Mouse (Mus musculus) CD4-positive helper T cell, adult 2 months (primary cell): Measurements from ENCODE around the gene Ebf1.
"Not testable (repeated sequence)": the region's sequence is repeated elsewhere in the genome, so short reads cannot be mapped to it uniquely, and the experiment has no call there.

ENCODE experiments used
- DNase-seq: peaks from one replicate; pipeline ENCODE4 v3.0.0-alpha.2; 2012; ENCODE audit warnings: low read depth, missing footprints, low spot score

Ebf1 gene

DNA sequence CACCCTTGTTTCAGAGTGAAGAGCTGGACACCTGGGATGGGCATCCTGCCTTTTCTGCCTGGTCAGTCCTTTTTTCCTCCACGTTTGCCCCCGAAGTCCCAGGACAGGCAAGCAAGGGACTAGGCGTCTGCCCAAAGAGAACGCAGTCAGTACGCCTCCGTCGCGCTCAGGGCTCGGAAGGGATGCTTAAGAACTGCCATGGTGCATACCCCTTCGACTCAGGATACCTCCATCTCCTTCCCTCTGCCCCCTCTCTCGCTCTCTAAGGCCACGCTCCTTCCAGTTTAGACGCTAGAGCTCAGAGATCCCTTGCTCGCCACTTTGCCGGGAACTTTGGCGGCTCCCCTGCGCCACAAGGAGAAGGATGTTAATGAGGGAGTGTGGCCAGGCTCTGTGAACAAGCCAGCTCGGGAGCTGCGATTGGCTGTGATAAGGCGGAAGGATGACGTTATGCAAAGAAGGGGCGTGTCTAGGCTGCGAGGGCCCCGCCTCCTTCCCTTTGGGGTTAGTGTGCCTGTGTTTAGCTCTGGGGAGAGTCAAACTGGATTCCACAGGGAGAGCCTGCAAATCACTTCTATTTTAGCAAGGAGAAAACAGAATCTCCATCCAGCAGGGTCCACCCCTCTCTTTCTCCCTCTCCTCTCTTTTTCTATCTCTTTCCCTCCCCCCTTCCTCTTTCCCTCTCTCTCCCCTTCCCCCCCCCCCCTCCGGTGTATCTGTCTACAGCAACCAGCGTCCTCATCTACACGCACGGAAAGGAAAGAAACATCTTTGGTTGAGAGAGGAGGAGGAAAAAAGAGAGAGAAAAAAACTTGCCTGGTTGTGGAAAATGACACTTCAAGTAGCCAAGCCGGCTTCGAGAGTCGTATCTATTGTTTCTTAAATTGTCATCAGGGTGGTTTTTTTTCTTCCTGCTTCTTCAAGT, at the start of gene Ebf1:
TSS of gene Ebf1 (plus strand) at position 530 of the 925 bp plus-strand sequence.
- peak; percentile 65 for DNase-seq

DNA sequence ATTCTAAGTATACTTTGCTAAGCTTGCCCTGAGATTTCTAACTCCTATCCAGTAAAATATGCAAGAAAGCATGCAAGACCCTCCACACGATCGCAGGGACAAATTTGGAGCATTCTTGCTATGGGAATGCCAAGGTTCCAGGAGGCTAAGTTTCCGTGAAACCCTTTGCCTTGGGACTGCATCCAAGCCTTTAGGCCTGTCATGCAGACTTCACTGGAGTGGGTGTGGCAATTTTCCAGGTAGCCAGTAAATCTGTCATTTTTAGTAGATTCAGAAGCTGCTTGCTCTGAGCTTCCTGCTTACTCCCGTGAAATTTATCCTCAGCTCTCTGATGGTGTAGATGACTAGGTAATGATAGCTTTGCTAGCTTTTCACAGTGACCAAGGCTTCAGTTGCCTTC, 46.8 kb upstream of the Ebf1 start:
- DNase-seq, result not testable (repeated sequence)

DNA sequence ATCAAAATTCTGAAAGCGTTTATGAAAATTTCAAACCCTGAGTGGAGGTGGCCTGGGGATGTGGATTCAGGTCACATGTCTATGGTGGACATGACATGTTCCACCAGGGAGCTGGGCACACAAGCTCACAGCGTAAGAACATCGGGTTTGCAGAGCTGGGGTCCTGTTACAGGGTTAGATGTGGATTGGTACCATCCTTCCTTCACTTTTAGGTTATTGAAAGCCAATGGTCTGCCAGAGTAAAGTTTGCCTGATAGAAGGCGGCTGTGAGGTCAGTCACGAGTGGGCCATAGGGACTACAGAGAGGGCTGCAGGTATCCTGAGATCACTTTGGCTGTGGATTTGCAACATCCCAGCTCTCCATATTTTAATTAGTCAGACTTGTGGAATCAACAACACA, 44.3 kb upstream of the Ebf1 start:
- no peak for DNase-seq

DNA sequence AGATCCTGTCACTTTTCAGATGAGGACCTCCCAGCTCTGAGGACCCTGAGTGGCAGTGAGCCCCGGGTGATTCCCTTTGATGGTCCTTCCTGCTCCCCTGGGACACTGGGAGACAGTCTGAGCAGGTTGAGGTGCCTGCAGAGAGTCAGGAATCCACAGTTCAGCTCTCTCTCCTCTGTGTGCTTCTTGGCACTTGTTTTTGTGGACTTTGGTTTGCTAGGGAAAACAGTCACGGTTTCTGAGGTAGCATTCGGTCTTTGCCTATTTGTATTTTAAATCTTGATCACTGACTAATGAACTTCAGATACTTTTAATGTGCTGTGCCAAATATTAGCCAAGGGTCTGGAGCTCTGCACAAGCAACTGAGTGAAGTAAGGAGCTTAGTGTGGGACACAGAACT, 43.7 kb upstream of the Ebf1 start:
- DNase-seq, result no peak

DNA sequence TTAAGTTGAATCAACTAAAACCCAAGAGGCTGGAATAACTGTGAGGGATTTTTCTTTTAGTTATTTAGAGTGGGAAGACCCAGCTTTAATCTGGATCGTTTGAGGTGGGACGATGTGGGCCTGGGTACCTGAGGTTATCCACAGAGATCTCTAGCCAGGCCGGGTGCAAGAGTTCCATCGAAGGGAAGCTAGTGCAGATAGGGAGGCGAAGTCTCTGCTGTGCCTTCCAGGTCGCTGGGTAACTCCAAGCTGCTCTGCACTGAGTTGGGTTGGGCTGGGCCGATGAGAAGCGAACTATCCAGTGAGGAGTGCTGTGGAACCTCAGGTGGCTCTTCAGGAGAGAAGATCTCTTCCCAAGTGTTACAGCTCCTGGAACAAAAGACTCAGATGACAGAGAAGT, 42.7 kb upstream of the Ebf1 start:
- DNase-seq, result no peak

DNA sequence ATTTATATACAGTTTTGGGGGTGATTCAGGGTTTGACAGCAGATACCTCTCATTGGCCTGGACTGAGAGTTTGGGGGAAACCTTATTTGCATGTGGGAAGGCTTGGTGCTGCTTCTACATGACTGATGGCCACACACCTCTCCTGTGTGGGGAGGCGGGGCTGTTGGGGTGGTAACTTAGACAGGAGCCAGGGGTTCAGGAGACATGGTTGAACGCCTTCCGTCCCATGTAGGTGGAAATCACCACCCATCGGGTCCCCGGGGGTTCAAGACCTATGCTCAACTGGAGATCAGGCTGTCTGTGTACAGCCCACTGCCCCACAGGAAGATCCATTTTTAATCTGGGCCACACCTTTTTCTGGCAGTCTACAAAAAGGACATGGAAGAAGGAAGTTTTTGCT, 42.3 kb upstream of the Ebf1 start:
- DNase-seq, result no peak

DNA sequence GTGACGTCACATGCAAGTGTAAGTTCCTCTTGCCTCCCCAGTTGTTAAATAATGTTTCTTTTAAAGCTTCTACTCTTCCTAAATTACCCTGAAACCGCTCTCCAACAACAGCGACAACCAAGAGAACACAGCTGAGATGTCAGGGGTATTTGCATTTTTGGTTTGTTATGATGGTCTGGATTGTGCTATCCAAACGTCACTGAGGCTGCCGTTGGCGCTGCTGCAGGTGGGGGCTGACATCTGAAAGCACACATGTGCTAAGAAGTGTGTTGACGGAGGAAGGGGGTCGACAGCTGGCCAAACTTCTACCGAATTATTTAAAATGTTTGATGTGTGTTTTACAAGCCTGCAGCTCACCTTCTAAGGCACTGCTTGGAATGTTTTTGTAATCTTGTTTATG, 39.2 kb upstream of the Ebf1 start:
- no peak for DNase-seq

DNA sequence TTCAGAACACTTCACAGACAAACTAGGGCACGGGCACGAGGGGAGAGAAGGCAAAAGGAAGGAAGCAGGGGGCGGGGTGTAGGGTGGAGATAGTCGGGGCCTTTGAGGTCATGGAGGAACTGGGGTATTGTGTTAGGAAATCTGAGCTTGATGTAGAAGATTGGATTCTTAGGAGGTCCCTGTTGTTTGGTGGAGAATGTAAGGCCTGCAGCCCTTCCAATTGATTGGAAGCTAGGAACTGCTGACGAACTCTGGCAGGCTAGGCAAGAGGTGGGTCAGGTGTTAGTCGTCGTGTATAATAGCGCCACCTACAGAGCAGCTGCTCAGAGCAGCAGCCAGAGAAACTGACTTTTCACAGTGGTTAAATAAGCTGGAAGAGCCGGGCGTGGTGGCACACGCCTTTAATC, 35.8 kb upstream of the Ebf1 start:
- DNase-seq, result peak; percentile 80

DNA sequence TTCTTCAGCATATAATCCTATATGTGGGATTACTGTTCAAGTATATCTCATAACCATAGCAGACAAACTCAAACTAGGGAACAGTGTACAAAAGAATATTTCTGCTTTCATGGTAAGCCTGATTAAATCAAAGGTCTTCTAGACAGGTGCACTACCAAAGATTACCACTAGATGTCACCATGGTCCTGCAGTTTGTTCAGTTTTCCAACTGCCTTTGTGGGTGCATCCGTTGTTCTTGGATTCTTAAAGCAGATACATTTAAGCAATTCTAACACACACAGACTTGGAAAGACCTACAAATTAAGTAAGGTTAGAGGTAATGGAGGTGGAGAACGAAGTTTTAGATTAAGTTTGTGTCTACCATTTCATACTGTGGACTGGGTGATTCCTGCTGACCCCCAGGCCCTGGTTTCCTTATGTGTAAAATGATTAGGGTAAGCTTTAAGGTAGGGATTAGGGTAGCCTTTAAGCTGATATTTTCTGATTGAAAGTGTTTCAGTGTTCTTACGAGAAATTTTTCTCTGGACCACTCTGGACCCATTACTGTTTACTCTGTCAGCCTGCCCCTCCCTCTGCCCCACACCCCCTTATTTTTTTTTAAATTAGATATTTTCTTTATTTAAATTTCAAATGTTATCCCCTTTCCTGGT, 30.9 kb upstream of the Ebf1 start:
- peak; percentile 75 for DNase-seq

DNA sequence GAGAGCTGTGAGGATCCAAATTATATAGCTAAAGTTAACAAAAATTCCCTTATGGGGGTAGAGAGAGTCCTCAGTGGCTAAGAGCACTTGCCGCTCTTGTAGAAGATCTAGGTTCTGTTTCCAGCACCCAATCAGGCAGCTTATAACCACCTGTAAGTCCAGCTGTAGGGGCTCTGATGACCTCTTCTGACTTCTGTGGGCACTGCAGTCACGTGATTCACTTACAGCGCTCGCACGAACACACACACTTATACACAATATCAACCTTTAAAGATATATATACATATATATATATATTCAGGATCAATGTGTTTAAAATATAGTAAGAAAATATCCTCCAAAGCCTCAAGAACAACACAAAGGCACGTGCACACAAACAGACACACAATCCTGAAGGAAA, 24.1 kb upstream of the Ebf1 start:
- no peak for DNase-seq

DNA sequence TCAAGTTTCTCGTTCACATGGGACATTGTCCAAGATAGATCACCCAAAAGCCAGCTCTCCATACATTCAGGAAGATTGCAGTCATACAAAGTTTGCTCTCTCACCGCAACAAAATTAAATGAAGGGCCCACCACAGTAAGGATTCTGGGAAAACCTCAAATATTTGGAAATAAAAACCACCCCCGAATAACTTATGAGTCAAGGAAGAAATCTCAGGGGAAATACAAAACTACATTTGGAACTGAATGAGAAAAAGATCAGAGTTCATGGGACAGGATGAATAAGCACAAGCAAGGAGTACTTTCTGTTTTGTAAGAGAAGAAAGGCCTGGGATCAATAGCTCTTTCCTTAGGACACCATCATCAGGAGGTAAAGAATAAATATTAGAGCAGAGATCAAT, 22.3 kb upstream of the Ebf1 start:
- no peak for DNase-seq

DNA sequence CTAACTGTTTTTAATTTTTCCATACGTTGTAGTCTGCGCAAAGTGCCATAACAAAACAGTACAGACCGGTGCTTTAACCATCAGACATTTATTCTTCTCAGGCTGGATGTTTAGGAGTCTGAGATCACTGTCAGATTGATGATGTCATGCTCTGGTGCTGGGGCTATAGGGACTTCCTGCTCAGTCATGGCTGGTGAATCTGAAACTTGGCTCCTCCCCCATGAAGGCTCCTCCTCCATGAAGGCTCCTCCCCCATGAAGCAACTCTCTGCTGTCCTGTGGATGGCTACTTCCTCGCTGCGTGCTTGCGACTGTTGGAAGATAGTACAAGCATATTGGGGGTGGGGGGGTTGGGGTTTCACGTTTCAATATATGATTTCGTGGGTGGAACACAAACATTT, 10.2 kb upstream of the Ebf1 start:
- no peak for DNase-seq

DNA sequence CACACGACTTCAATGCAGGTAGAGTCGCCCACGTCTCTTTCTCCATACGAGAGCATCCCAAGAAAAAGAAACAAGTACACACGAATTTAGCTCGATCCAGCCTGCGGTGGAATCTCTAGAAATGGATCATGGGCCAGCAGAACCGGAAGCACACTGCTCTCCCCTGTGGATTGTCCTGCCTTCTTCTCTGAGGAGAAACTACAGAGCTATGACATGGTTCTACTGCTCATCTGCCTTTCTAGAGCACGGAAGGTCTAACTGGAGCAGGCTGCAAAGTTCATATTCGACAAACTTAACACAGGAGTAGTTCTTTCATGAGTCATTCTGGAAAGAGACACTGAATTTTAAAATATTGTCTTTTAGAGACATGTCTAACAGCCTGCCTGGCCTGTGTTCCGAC, 8.5 kb upstream of the Ebf1 start:
- no peak for DNase-seq

DNA sequence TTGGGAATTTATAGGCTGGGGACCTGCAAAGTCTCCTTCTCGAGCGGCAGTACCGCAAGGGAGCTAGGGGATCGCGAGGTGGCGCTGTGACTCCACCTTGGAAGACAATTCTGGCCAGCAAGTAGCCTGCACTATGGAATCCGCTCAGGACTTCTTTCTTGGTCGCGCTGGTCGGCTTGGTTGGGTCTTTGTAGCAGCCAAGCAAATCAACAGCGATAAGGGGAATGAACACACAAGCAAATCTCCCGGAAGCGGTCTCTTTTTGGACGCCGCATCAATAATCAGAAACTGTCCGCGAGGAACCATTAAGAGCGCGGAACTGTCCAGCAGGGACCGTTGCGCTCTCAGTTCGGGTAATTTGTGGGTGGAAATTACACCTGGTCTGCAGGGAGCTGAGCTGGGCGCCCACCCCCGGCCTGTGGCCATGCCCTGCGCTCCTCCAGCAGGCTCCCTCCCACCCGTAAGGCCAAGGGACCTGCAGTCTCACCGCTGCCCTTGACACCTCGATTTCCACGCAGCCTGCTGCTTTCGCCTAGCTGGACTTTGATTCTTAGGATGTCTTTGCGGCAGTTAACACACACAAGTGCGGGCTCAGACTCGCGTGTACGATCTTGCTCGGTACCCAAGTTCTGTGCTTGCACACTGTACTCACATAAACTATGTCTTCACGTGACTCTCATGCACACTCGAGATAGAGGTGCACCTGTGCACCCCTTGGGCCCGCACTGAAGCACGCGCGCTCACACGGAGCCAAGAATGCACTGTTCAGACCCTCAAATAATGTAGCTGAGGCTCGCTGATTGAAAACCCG, 5.9 kb upstream of the Ebf1 start:
- peak; percentile 56 for DNase-seq

DNA sequence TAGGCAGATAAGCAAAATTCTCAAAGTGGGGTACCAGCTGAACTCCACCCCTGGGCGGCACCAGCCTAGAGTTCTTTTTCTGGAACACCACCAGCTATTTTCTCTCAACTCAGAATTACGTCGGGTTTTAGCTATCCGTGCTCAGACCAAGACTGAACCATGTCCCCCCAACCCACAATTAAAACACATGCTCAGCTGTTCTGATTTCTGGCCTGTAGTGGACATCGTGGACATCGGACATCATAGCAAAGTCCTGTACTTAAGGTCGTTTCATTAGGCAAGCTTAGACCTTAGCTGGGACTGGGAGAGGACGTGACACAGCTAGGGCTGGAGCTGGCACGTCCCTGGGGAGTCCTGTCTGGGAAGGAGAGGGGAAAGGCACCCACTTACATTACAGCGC, 5.0 kb upstream of the Ebf1 start:
- no peak for DNase-seq

DNA sequence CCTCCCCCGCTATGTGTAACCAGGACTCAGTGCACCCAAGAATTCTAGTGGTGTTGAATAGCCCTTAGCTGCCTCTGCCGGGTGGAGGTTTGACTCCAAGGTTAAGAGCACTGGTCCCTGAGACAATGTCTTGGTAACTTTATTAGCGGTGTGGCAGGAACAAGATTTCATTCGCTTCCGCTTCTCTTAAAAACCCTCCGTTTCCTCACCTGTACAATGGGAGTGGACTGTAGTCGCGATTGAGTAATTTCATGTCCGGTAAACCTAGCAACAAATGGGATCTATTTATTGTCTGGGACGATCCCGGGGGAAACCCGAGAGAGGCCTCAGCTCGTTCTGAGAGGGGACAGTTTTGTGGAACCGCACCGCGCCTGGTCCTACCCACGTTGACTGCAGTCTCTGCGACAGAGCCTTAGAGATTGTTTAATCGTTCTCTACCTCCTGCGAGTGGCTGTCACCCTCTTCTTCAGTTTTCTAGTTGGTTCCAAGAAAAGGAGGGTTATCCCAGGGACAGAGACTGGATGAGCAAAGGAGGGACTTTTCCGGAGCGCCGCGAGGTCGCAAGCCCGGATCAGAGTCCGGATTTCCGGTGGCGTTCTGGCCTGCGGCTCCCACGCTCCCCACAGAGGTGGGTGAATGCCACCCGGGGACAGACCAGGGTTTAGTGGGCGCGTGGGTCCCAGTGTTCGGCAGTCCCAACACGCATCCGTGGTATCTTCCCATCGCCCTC, 4.3 kb upstream of the Ebf1 start:
- DNase-seq, result no peak

DNA sequence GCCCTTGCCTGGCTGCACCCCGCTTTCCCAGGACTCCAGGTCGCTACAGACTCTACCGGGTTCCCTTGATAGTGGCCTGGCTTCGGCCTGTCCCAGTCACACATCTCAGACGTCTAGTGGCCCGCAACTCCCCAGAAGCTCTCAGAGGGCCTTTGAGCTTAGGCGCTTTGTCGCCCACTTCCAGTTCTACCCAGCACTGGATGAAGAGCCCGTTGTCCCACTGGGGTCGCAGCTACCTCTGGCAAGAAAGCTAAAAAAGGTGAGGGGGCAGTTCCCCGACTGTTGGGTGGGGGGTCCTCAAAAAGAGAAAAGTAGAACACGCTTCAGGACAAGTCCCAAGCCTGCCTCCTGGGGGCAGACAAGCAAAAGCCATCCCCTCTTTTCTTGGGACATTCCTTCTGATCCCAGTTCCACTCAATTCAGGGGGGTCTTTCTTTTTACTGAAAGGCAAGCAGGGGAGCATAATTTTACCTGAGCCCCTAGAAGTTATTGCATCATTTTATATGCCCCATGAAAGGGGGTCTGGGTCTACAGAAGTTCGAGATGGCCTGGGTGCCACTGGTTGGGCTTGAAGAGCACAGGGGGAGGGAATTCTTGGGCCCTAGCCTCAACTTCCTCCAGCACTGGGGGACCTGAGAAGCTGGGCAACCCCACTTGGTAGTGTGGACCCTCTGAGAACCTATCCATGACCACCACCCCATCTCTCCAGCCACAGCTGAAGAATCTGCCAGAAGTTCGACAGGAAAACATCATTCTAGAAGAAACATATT, 3.5 kb upstream of the Ebf1 start:
- DNase-seq, result no peak

DNA sequence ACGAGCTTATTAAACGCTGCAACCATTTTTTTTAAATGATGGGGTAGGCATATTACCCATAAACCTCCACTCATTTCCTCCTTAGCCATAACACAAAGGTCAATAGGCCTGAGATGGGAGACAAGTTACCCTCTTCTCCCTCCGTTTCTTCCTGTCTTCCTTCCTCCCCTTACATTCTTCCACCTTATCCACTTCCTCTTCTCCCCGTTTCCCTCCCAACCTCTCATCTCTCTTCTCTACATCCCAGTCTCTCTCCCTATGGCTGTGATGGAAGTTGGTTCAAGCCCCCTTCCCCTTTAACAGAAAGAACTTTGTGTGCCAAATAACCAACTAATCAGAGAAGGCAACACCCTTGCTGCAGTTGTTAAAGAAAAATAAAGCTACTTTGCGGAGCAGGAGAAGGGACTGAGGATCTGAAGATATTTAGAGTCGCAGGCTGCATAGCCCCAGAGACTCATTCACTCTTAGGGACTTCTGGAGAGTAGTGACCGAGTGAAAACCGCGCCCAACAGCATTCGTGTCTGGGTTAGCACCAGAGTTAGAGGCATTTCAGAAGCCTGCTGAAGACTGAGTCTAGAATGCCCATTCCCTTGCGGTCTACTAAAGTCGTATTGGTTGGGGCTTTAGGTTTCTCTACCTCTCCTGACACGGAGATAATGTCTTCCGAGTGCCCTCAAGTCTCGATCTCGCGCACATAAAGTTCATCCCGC, 884 bp upstream of the Ebf1 start:
- DNase-seq, result no peak

DNA sequence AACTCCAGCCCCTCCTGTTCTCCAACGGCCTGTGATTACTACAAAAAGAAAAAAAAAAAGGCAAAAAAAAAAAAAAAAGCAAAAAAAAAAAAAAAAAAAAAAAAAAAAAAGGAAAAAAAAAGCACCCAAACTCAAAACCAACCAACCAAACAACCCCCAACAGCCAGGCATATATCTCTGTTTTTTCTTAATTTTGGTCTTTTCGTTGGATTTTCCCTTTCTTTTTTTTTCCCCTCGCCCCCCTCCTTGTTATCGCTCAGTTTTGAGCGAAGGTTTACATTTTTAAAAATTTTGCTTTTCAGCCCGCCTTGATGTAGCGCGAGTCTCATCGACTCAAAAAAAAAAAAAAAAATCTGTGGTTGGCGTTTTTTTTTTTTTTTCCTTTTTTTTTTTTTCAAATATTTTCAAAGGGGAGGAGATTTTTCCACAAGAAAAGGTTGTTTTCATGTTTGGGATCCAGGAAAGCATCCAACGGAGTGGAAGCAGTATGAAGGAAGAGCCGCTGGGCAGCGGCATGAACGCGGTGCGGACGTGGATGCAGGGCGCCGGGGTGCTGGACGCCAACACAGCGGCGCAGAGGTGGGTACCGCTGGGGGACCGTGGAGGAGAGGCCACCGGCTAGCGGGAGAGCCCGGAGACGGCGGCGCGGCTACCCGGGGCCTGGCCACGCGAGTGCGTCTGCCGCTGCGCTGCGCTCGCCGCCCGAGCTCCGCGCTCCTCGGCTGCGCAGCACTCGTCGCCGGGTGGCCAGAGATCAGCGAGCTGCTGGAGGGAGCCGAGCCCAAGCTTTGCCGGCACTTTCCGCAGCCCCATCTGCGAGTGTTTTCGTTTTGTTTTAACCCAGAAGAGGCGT, 843 bp downstream of the Ebf1 start:
- no peak for DNase-seq
